ENCODE assay signal across 12 mouse cellular contexts in the genomic region with DNA sequence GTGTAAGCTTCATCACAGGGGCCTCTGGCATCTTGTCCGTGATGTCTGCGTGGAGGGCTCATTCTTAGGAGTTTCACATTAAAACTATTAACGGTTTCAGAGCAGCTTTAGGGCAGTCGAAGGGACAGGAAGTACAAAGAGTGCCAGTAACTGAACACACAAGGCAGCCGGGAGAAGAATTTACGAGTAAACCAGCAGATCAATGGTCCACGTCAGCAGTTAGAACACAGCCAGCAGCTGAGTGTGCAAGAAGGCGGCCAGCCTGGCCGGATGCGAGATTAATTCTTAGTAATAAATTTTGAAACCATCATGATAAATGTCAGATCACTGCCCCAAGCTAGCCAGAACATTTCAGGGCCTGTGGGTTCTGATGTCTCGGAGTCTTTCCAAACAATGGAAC.
A peak's percentile ranks its signal among the peaks of the same experiment; 100 is the strongest.
DNase-seq lines count a peak whose midpoint lies in the region; ATAC-seq and TF ChIP-seq lines count a peak whose summit lies in the region.
"Had no signal": no experiment of that assay in that cellular context is flagged by ENCODE, and none has a peak within 500 bp of the region (broad histone marks: within the 10 kb centered on the region; RNA-seq: fewer than 3 reads in every experiment).

No protein-coding gene starts in this region.

- no peak for TF ChIP-seq CTCF in heart, adult 2 months (IDR thresholded peaks at IDR 0.05)
- no peak for TF ChIP-seq CTCF in stomach, postnatal 0 days (IDR thresholded peaks at IDR 0.05; ENCODE audit: low read depth)

- H3K4me1 ChIP-seq in heart, adult 2 months (ENCODE audit: control insufficient read depth, insufficient read depth, low read length) = no peaks in the 10 kb centered on the region; the same call in 1 of the 2 replicates
- no peaks in the 10 kb centered on the region for H3K4me1 ChIP-seq in heart, embryonic 12.5 days (replicated peaks)
- H3K4me1 ChIP-seq in kidney, embryonic 16.5 days (ENCODE audit: insufficient read depth, low read length) = peaks cover 8% of the 10 kb centered on the region; the same call in 1 of the 2 replicates
- no peaks in the 10 kb centered on the region for H3K4me1 ChIP-seq in stomach, postnatal 0 days (replicated peaks; ENCODE audit: control insufficient read depth, insufficient read depth)

- peak; percentile 32 to 43 for DNase-seq in heart, adult 2 months
- DNase-seq in gastrocnemius, postnatal 36 days = peak; percentile 32 to 34
- DNase-seq in lung, postnatal 4 days = peak; percentile 47 to 82
- no peak for DNase-seq in frontal cortex, postnatal 10 days (ENCODE audit: low spot score in 2 of 2)
- no peak for DNase-seq in ovary, adult 18-20 months (ENCODE audit: low spot score)
- no peak for DNase-seq in stomach, postnatal 0 days (ENCODE audit: low spot score)
- DNase-seq: layer of hippocampus, adult 9-11 months; liver; retina, postnatal 1 day had no signal

- H3K4me3 ChIP-seq in heart, adult 2 months = no peak overlapping the region
- H3K4me3 ChIP-seq in heart, embryonic 12.5 days = no peak overlapping the region
- H3K4me3 ChIP-seq in kidney, embryonic 16.5 days (ENCODE audit: low read length) = no peak overlapping the region
- no peak overlapping the region for H3K4me3 ChIP-seq in stomach, postnatal 0 days (ENCODE audit: low read depth, low read length)
- H3K4me3 ChIP-seq: midbrain, embryonic 15.5 days had no signal

- H3K4me2 ChIP-seq in heart, embryonic 12.5 days = no peak overlapping the region
- no peak overlapping the region for H3K4me2 ChIP-seq in kidney, embryonic 16.5 days (replicated peaks; ENCODE audit: low read depth, low read length)
- no peak overlapping the region for H3K4me2 ChIP-seq in stomach, postnatal 0 days (replicated peaks; ENCODE audit: low read depth)
- H3K4me2 ChIP-seq: midbrain, embryonic 15.5 days had no signal

- ATAC-seq in heart, embryonic 12.5 days (ENCODE audit: insufficient number of reproducible peaks, low FRiP score) = no peak
- 0 out of 2 replicates have a peak, but pooled peaks have one; percentile 49 for ATAC-seq in kidney, embryonic 16.5 days (ENCODE audit: low FRiP score, low TSS enrichment)
- no peak for ATAC-seq in stomach, postnatal 0 days (ENCODE audit: low FRiP score, low TSS enrichment)
- ATAC-seq: midbrain, embryonic 15.5 days had no signal

- no peak for TF ChIP-seq EP300 in heart, adult 2 months (IDR thresholded peaks at IDR 0.05; ENCODE audit: insufficient read depth, low read depth, low read length)
- no peak for TF ChIP-seq EP300 in stomach, postnatal 0 days (optimal IDR thresholded peaks at IDR 0.05)

- no peaks in the 10 kb centered on the region for H3K36me3 ChIP-seq in heart, adult 2 months (ENCODE audit: control insufficient read depth, insufficient read depth, low read length)
- H3K36me3 ChIP-seq in heart, embryonic 12.5 days = no peaks in the 10 kb centered on the region
- H3K36me3 ChIP-seq in kidney, embryonic 16.5 days (ENCODE audit: insufficient read depth, low read length) = no peaks in the 10 kb centered on the region
- no peaks in the 10 kb centered on the region for H3K36me3 ChIP-seq in stomach, postnatal 0 days (ENCODE audit: control insufficient read depth, insufficient read depth, low read length)
- H3K36me3 ChIP-seq: midbrain, embryonic 15.5 days had no signal

- no peaks in the 10 kb centered on the region for H3K79me2 ChIP-seq in heart, adult 2 months (replicated peaks; ENCODE audit: control insufficient read depth, insufficient read depth, low read length)

- H3K9ac ChIP-seq in heart, adult 2 months (ENCODE audit: low read depth, low read length) = no peak overlapping the region
- H3K9ac ChIP-seq in heart, embryonic 12.5 days = no peak overlapping the region
- no peak overlapping the region for H3K9ac ChIP-seq in kidney, embryonic 16.5 days (replicated peaks; ENCODE audit: low read length)
- H3K9ac ChIP-seq in stomach, postnatal 0 days (ENCODE audit: low read length) = no peak overlapping the region
- H3K9ac ChIP-seq: midbrain, embryonic 15.5 days had no signal

- no peak overlapping the region for H3K27ac ChIP-seq in heart, adult 2 months
- H3K27ac ChIP-seq in heart, embryonic 12.5 days (ENCODE audit: poor library complexity, severe bottlenecking) = no peak overlapping the region
- H3K27ac ChIP-seq in kidney, embryonic 16.5 days (ENCODE audit: low read length) = peak overlapping the region; percentile 67; the same call in 1 of the 2 replicates
- H3K27ac ChIP-seq in stomach, postnatal 0 days (replicated peaks) = no peak overlapping the region
- H3K27ac ChIP-seq: midbrain, embryonic 15.5 days had no signal

- H3K27me3 ChIP-seq in heart, adult 2 months (ENCODE audit: control insufficient read depth, insufficient read depth, low read length) = no peaks in the 10 kb centered on the region
- H3K27me3 ChIP-seq in heart, embryonic 12.5 days (replicated peaks) = no peaks in the 10 kb centered on the region
- H3K27me3 ChIP-seq in kidney, embryonic 16.5 days (ENCODE audit: insufficient read depth, low read length) = no peaks in the 10 kb centered on the region
- H3K27me3 ChIP-seq in stomach, postnatal 0 days (ENCODE audit: control insufficient read depth, insufficient read depth, low read length) = no peaks in the 10 kb centered on the region
- H3K27me3 ChIP-seq: midbrain, embryonic 15.5 days had no signal

- WGBS in heart, adult 2 months = 67% methylated on average over 11 of the region's 11 CpGs
- 81% methylated on average over 11 of the region's 11 CpGs for WGBS in heart, embryonic 12.5 days
- WGBS in kidney, embryonic 16.5 days = 15% methylated on average over 11 of the region's 11 CpGs
- 62% methylated on average over 11 of the region's 11 CpGs for WGBS in stomach, postnatal 0 days

- intact Hi-C loops in heart, adult 2 months (cut with DNase I) = no loop called here
- intact Hi-C loops in gastrocnemius, postnatal 36 days (cut with DNase I) = no loop called here

- TF ChIP-seq POLR2A in heart, adult 2 months (IDR thresholded peaks at IDR 0.05; ENCODE audit: insufficient read depth, low read depth, low read length) = no peak

- no peaks in the 10 kb centered on the region; the same call in 1 of the 2 replicates for H3K9me3 ChIP-seq in heart, embryonic 12.5 days (replicated peaks)
- H3K9me3 ChIP-seq in kidney, embryonic 16.5 days (ENCODE audit: low read length) = no peaks in the 10 kb centered on the region
- no peaks in the 10 kb centered on the region for H3K9me3 ChIP-seq in stomach, postnatal 0 days (ENCODE audit: control insufficient read depth, low read length)
- H3K9me3 ChIP-seq: midbrain, embryonic 15.5 days had no signal

Comparison
In these comparisons a context has a peak if more than half of its experiments do, and no peak if none do; other contexts are left out.
1. DNase-seq: peak in heart, adult 2 months (2 of 2), gastrocnemius, postnatal 36 days (2 of 2) and lung, postnatal 4 days (2 of 2); none in frontal cortex, postnatal 10 days (0 of 2), ovary, adult 18-20 months (single experiment) and stomach, postnatal 0 days (single experiment).